ENCODE assay signal across 10 mouse cellular contexts in genomic region chr16:75617651-75618349, GRCm38 (mm10). TPM values are rescaled to one million over a fixed set of nuclear protein-coding genes. Genes with fewer than 3 reads are reported as not detected.
DNase-seq lines count a peak whose midpoint lies in the region; ATAC-seq and TF ChIP-seq lines count a peak whose summit lies in the region.
"Had no signal": no experiment of that assay in that cellular context is flagged by ENCODE, and none has a peak within 500 bp of the region (broad histone marks: within the 10 kb centered on the region; RNA-seq: fewer than 3 reads in every experiment).

No protein-coding gene starts in this region.

- in situ Hi-C loops in CH12.LX (cut with MboI; ENCODE audit: low pct_ligation_motif_present, low pct_unique_long_range_greater_than_20kb, low sequenced_read_pairs), result no loop called here

- no peak for ATAC-seq in liver, postnatal 0 days

- 0 out of 2 replicates have a peak, but pooled peaks have one; percentile 14 for TF ChIP-seq CTCF in kidney, adult 2 months (conservative IDR thresholded peaks at IDR 0.05; ENCODE audit: insufficient read depth, insufficient read length, low read depth, low read length)
- TF ChIP-seq CTCF in CH12.LX (conservative IDR thresholded peaks at IDR 0.05 in 1 of 2, IDR thresholded peaks at IDR 0.05 in 1 of 2; ENCODE audit: low read depth in 2 of 2, low read length in 2 of 2), result peak in 1 of 2 experiments; percentile 49; a peak in 2 of 4 replicates
- TF ChIP-seq CTCF in liver, postnatal 0 days (IDR thresholded peaks at IDR 0.05; ENCODE audit: low read depth), result peak; percentile 62

- DNase-seq in kidney, adult 2 months, result peak; percentile 47
- no peak for DNase-seq in kidney, adult 18-20 months
- DNase-seq in CH12.LX (ENCODE audit: extremely low read depth) (peak; percentile 6), adipocyte (ENCODE audit: low spot score) (peak; percentile 73)
- peak; percentile 61 for DNase-seq in forelimb bud, embryonic 11.5 days (ENCODE audit: low read depth, low spot score)
- DNase-seq in liver, postnatal 0 days, result peak; percentile 15
- DNase-seq in retina, embryonic 14.5 days (ENCODE audit: low spot score), result peak; percentile 82
- no peak for DNase-seq in gastrocnemius, postnatal 10 days

- peak; percentile 11 for TF ChIP-seq RAD21 in CH12.LX (IDR thresholded peaks at IDR 0.05; ENCODE audit: low read depth, low read length)

- no peaks in the 10 kb centered on the region for H3K27me3 ChIP-seq in kidney, adult 2 months (replicated peaks; ENCODE audit: control insufficient read depth, insufficient read depth, low read length)
- no peaks in the 10 kb centered on the region for H3K27me3 ChIP-seq in CH12.LX (replicated peaks)
- H3K27me3 ChIP-seq in liver, postnatal 0 days (ENCODE audit: insufficient read depth, low read length), result no peaks in the 10 kb centered on the region
- H3K27me3 ChIP-seq: embryonic facial prominence, embryonic 12.5 days; limb, embryonic 15.5 days had no signal

- no peaks in the 10 kb centered on the region for H3K36me3 ChIP-seq in kidney, adult 2 months (ENCODE audit: control insufficient read depth, insufficient read depth, low read length)
- H3K36me3 ChIP-seq in CH12.LX (replicated peaks in 1 of 2; ENCODE audit: control insufficient read depth in 1 of 2, insufficient read depth in 1 of 2, low read length in 1 of 2), result no peaks in the 10 kb centered on the region
- no peaks in the 10 kb centered on the region for H3K36me3 ChIP-seq in liver, postnatal 0 days (replicated peaks; ENCODE audit: insufficient read depth, low read length)
- H3K36me3 ChIP-seq: embryonic facial prominence, embryonic 12.5 days; limb, embryonic 15.5 days had no signal

- no peak overlapping the region for H3K9ac ChIP-seq in CH12.LX (ENCODE audit: insufficient read depth, low read depth)
- H3K9ac ChIP-seq in liver, postnatal 0 days (replicated peaks), result no peak overlapping the region
- H3K9ac ChIP-seq: embryonic facial prominence, embryonic 12.5 days; limb, embryonic 15.5 days had no signal

- H3K4me3 ChIP-seq in kidney, adult 2 months (ENCODE audit: insufficient read depth, low read depth, low read length), result no peak overlapping the region
- no peak overlapping the region for H3K4me3 ChIP-seq in CH12.LX (replicated peaks in 1 of 3; ENCODE audit: low read depth in 2 of 3, low read length in 2 of 3, poor library complexity in 1 of 3)
- no peak overlapping the region for H3K4me3 ChIP-seq in liver, postnatal 0 days (ENCODE audit: low read depth, low read length)
- H3K4me3 ChIP-seq: embryonic facial prominence, embryonic 12.5 days; limb, embryonic 15.5 days had no signal

- peaks cover 6% of the 10 kb centered on the region for H3K4me1 ChIP-seq in kidney, adult 2 months (ENCODE audit: control insufficient read depth, insufficient read depth, low read length)
- no peaks in the 10 kb centered on the region for H3K4me1 ChIP-seq in CH12.LX (ENCODE audit: control insufficient read depth in 1 of 2, insufficient read depth in 2 of 2)
- no peaks in the 10 kb centered on the region for H3K4me1 ChIP-seq in liver, postnatal 0 days (ENCODE audit: insufficient read depth)
- H3K4me1 ChIP-seq: embryonic facial prominence, embryonic 12.5 days; limb, embryonic 15.5 days had no signal

- no peak overlapping the region for H3K27ac ChIP-seq in kidney, adult 2 months (ENCODE audit: insufficient read depth, low read depth, low read length)
- H3K27ac ChIP-seq in CH12.LX (ENCODE audit: insufficient read depth, low read depth), result no peak overlapping the region
- no peak overlapping the region for H3K27ac ChIP-seq in liver, postnatal 0 days (ENCODE audit: low read depth)
- H3K27ac ChIP-seq: embryonic facial prominence, embryonic 12.5 days; limb, embryonic 15.5 days had no signal

- no peak for TF ChIP-seq EP300 in CH12.LX (IDR thresholded peaks at IDR 0.05; ENCODE audit: low read length)
- TF ChIP-seq EP300 in liver, postnatal 0 days (IDR thresholded peaks at IDR 0.05; ENCODE audit: low read depth), result no peak

- 69% methylated on average over 2 of the region's 2 CpGs for WGBS in kidney, adult 2 months
- WGBS in liver, postnatal 0 days (ENCODE audit: insufficient replicate concordance), result 58% methylated on average over 2 of the region's 2 CpGs

- TF ChIP-seq POLR2A in kidney, adult 2 months (IDR thresholded peaks at IDR 0.05; ENCODE audit: low read depth, low read length), result no peak
- no peak for TF ChIP-seq POLR2A in CH12.LX (IDR thresholded peaks at IDR 0.05; ENCODE audit: low read depth, low read length)

- H3K79me2 ChIP-seq in CH12.LX (replicated peaks; ENCODE audit: control insufficient read depth, extremely low read depth, insufficient read depth, poor library complexity, severe bottlenecking), result no peaks in the 10 kb centered on the region

- dilution Hi-C loops in CH12.LX (cut with MboI; ENCODE audit: extremely low pct_ligation_motif_present, extremely low pct_unique_long_range_greater_than_20kb, low sequenced_read_pairs), result no loop called here

- H3K9me3 ChIP-seq in CH12.LX (replicated peaks; ENCODE audit: low read length), result peaks cover 43% of the 10 kb centered on the region
- no peaks in the 10 kb centered on the region for H3K9me3 ChIP-seq in liver, postnatal 0 days (ENCODE audit: low read length)
- H3K9me3 ChIP-seq: embryonic facial prominence, embryonic 12.5 days; limb, embryonic 15.5 days had no signal

- H3K4me2 ChIP-seq in CH12.LX (ENCODE audit: insufficient read depth, low read depth, poor library complexity, severe bottlenecking), result no peak overlapping the region
- no peak overlapping the region for H3K4me2 ChIP-seq in liver, postnatal 0 days (ENCODE audit: low read depth, low read length)
- H3K4me2 ChIP-seq: embryonic facial prominence, embryonic 12.5 days; limb, embryonic 15.5 days had no signal

TF ChIP-seq in CH12.LX, 34 proteins besides CTCF, POLR2A, EP300 and RAD21:
- TF ChIP-seq E2F4 (IDR thresholded peaks at IDR 0.05; ENCODE audit: insufficient replicate concordance, low read depth, low read length) (no peak), SMC3 (IDR thresholded peaks at IDR 0.05; ENCODE audit: low read depth, low read length) (peak; percentile 36)

RNA-seq across cellular contexts. Expression of gene Rbm11, which starts 25.2 kb away (rescaled TPM):
- 0.33 and 0.39 TPM in 2 replicates for polyA plus RNA-seq in kidney, adult 2 months (2012; rRNA removed)
- total RNA-seq in CH12.LX (2012; rRNA removed), result not detected in 2 replicates
- not detected in 2 replicates for total RNA-seq in CH12.LX (2014; rRNA removed)
- not detected in 2 replicates for polyA plus RNA-seq in CH12.LX (2012; ENCODE audit: insufficient read length, low read depth)
- polyA plus RNA-seq in liver, postnatal 0 days (2015; fragmentation: Nextera tagmentation; extraction: Ambion mirVana), result not detected in 2 replicates
- under 1 TPM; 0.28 to 0.32 TPM for total RNA-seq in gastrocnemius, postnatal 10 days (2021)

RNA-seq across cellular contexts. Expression of gene Lipi, which starts 31.9 kb away (rescaled TPM):
- polyA plus RNA-seq in kidney, adult 2 months (2012; rRNA removed), result not detected in 2 replicates
- total RNA-seq in CH12.LX (2012; rRNA removed) (not detected in 2 replicates), CH12.LX (2014; rRNA removed) (not detected in 2 replicates)
- polyA plus RNA-seq in CH12.LX (2012; ENCODE audit: insufficient read length, low read depth), result not detected in 2 replicates
- polyA plus RNA-seq in liver, postnatal 0 days (2015; fragmentation: Nextera tagmentation; extraction: Ambion mirVana), result not detected in 2 replicates
- under 1 TPM in 1 of 2 experiments, not detected in 1; 0.25 TPM for total RNA-seq in gastrocnemius, postnatal 10 days (2021)
- polyA plus RNA-seq: embryonic facial prominence, embryonic 12.5 days had no signal

Comparison
In these comparisons a context has a peak if more than half of its experiments do, and no peak if none do; other contexts are left out.
1. DNase-seq: peak in kidney, adult 2 months (single experiment), CH12.LX (single experiment), adipocyte (single experiment), forelimb bud, embryonic 11.5 days (single experiment), liver, postnatal 0 days (single experiment) and retina, embryonic 14.5 days (single experiment); none in kidney, adult 18-20 months (single experiment) and gastrocnemius, postnatal 10 days (single experiment).